Mouse (Mus musculus) hindbrain, embryonic 12.5 days (tissue): Measurements from ENCODE around the gene Gm19935. TPM values are rescaled to one million over a fixed set of nuclear protein-coding genes. Genes with fewer than 3 reads are reported as not detected.
A peak's percentile ranks its signal among the peaks of the same experiment; 100 is the strongest.

Experiments
- ATAC-seq: fragments of 200-750 bp; cut with Nextera tagmentation; 2 replicates; pipeline ENCODE4 v1.8.0; 2017; ENCODE audit warnings: moderate TSS enrichment; ENCODE audit not compliant: low FRiP score
- H3K27ac ChIP-seq: fragments of 300-500 bp; sonication (generic); 2 replicates; pipeline ENCODE4 v1.5.1; 2016; ENCODE audit warnings: mild to moderate bottlenecking
- H3K27me3 ChIP-seq: fragments of 300-500 bp; sonication (generic); 2 replicates; pipeline ENCODE4 v1.6.1; 2016; ENCODE audit warnings: mild to moderate bottlenecking
- H3K36me3 ChIP-seq: fragments of 300-500 bp; sonication (generic); 2 replicates; pipeline ENCODE4 v1.6.1; 2016; ENCODE audit warnings: mild to moderate bottlenecking
- H3K4me1 ChIP-seq: fragments of 300-500 bp; sonication (generic); 2 replicates; pipeline ENCODE4 v1.6.1; 2016
- H3K4me2 ChIP-seq: fragments of 300-500 bp; sonication (generic); replicated peaks from 2 replicates; pipeline ENCODE4 v1.6.1; 2016; ENCODE audit warnings: mild to moderate bottlenecking
- H3K4me3 ChIP-seq: fragments of 300-500 bp; sonication (generic); 2 replicates; pipeline ENCODE4 v1.5.1; 2016; ENCODE audit warnings: mild to moderate bottlenecking
- H3K9ac ChIP-seq: fragments of 300-500 bp; sonication (generic); 2 replicates; pipeline ENCODE4 v1.6.1; 2016; ENCODE audit warnings: mild to moderate bottlenecking, moderate library complexity
- H3K9me3 ChIP-seq: fragments of 300-500 bp; sonication (generic); replicated peaks from 2 replicates; pipeline ENCODE4 v1.6.1; 2016; ENCODE audit warnings: mild to moderate bottlenecking
- WGBS: fragments of 180-500 bp; shearing (Covaris S2); methylation state at CpG from one replicate; pipeline ENCODE4 v1.1.7; 2016; 5-methylcytosine and 5-hydroxymethylcytosine counted together
- polyA plus RNA-seq: library from polyadenylated mRNA; unstranded; fragments of >200 nt; fragmentation: Nextera tagmentation; extraction: Ambion mirVana; gene quantifications from 2 replicates; pipeline ENCODE4 v1.2.1, GENCODE M21; 2016

Gene Gm19935
- 0.96 and 1.5 TPM in 2 replicates for polyA plus RNA-seq

GRCm38 (mm10) chr8:90817293-90817692 lies at the start of gene Gm19935:
TSS of gene Gm19935 (minus strand) at chr8:90817393.
- 73% methylated on average over 2 of the region's 2 CpGs for WGBS
- H3K9ac ChIP-seq: no peak within 1 kb of the TSS
- peaks cover 11% of the 10 kb centered on the region; the same call in 1 of the 2 replicates for H3K4me1 ChIP-seq
- H3K9me3 ChIP-seq: no peaks in the 10 kb centered on the region
- no peak within 1 kb of the TSS for H3K27ac ChIP-seq
- no peak within 1 kb of the TSS for H3K4me2 ChIP-seq
- no peaks in the 10 kb centered on the region for H3K36me3 ChIP-seq
- no peak within 1 kb of the TSS for H3K4me3 ChIP-seq
- no peaks in the 10 kb centered on the region for H3K27me3 ChIP-seq
- ATAC-seq: no peak

DNA sequence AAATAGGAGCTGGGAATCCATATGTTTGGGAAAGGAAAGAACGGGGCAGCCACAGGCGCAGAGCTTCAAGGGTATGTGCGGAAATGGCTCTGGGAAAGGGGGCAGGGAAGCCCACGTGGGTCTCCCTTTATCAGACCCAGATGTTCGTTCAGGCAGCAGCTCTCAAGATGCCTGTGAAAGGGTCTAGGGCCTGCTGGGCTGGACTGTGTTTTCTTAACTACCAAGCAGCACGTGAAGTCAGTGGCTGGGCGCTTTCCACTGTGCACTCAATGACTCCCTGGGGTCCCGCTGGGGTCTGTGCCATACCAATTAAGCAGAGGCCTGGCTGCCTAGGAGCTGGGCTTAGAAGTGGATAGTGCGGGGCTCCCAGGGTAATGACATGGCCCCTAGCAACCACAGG lies 44.8 kb upstream of the Gm19935 start:
- H3K4me3 ChIP-seq: no peak overlapping the region
- H3K4me1 ChIP-seq: peaks cover 27% of the 10 kb centered on the region
- H3K9me3 ChIP-seq: no peaks in the 10 kb centered on the region
- peak; percentile 92 for ATAC-seq
- peak overlapping the region; percentile 36 for H3K4me2 ChIP-seq
- WGBS: under 1% methylated on average over 9 of the region's 9 CpGs
- no peak overlapping the region for H3K9ac ChIP-seq
- H3K36me3 ChIP-seq: no peaks in the 10 kb centered on the region
- peak overlapping the region; percentile 89 for H3K27ac ChIP-seq
- H3K27me3 ChIP-seq: no peaks in the 10 kb centered on the region

DNA sequence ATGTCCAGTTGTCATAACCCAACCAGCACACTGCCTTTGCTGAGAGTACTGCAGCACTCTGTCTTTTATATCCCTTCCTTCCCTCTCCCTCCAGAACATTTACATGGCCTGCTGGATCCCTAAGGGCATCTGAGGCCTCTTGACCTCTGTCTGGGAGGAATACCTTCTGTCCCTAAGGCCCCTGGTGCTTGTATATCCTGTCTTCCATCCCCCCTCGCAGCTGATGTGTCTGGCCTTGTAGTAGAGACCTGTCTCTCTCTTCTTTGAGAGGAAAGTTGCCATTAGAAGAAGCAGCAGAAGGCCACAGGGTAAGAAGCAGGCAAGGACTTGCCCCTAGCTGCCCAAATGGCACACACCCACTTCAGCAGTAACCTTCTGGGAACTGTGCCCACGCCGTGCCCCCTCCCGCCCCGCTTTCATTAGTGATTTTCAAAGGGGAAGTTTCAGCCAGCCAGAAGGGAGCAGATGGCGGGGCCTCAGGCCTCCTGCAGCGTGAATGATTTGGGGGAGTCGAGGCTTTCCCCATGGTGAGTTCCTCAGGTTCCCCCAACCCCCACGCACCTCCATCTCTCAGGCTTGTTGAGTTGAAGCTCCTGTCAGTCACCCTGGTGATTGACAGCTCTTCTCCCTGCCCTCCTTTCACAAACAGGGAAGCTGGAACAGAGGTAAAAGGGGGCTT lies 44.2 kb upstream of the Gm19935 start:
- Histone ChIP-seq H3K9ac (no peak overlapping the region), H3K4me2 (peak overlapping the region; percentile 36), H3K36me3 (no peaks in the 10 kb centered on the region), H3K27ac (peak overlapping the region; percentile 89), H3K4me3 (no peak overlapping the region), H3K9me3 (no peaks in the 10 kb centered on the region), H3K4me1 (peaks cover 33% of the 10 kb centered on the region), H3K27me3 (no peaks in the 10 kb centered on the region)
- WGBS: 3% methylated on average over 9 of the region's 9 CpGs
- peak; percentile 59 for ATAC-seq

- no peaks in the 10 kb centered on the region for H3K9me3 ChIP-seq
- no peaks in the 10 kb centered on the region for H3K27me3 ChIP-seq
- H3K4me1 ChIP-seq: peaks cover 44% of the 10 kb centered on the region
- ATAC-seq: no peak
- 96% methylated on average over 2 of the region's 2 CpGs for WGBS
- H3K4me3 ChIP-seq: no peak overlapping the region
- H3K9ac ChIP-seq: no peak overlapping the region
- H3K27ac ChIP-seq: no peak overlapping the region
- no peaks in the 10 kb centered on the region for H3K36me3 ChIP-seq
- no peak overlapping the region for H3K4me2 ChIP-seq
Observed at GRCm38 (mm10) chr8:90858071-90858470, 40.9 kb upstream of the Gm19935 start.

- Histone ChIP-seq H3K36me3 (no peaks in the 10 kb centered on the region), H3K4me3 (no peak overlapping the region), H3K4me2 (no peak overlapping the region), H3K27me3 (no peaks in the 10 kb centered on the region), H3K9me3 (no peaks in the 10 kb centered on the region), H3K4me1 (peaks cover 34% of the 10 kb centered on the region), H3K9ac (no peak overlapping the region), H3K27ac (no peak overlapping the region)
- whole genome bisulfite sequencing: 31% methylated on average over 1 of the region's 1 CpGs
- no peak for ATAC-seq
Observed at GRCm38 (mm10) chr8:90856952-90857351, 39.8 kb upstream of the Gm19935 start.

DNA sequence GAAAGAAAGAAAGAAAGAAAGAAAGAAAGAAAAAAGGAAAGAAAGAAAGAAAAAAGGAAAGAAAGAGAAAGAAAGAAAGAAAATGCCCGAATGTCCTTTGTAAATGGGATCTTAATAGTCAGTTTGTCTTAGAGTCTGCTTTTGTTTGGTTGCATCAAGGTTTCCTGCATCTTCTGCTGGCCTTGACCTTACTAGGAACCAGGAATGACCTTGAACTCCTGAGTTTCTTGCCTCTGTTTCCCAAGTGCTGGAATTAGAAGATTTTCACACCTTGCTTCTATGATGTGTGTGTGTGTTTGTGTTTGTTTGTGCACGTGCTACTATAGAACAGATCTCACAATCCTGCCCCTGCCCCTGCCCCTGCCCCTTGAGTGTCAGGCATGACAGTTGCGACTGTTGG lies 39.0 kb upstream of the Gm19935 start:
- Histone ChIP-seq H3K4me2 (no peak overlapping the region), H3K36me3 (no peaks in the 10 kb centered on the region), H3K27ac (no peak overlapping the region), H3K9ac (no peak overlapping the region), H3K9me3 (no peaks in the 10 kb centered on the region), H3K4me1 (peaks cover 26% of the 10 kb centered on the region), H3K27me3 (no peaks in the 10 kb centered on the region), H3K4me3 (no peak overlapping the region)
- no peak for ATAC-seq
- WGBS: 79% methylated on average over 3 of the region's 3 CpGs

DNA sequence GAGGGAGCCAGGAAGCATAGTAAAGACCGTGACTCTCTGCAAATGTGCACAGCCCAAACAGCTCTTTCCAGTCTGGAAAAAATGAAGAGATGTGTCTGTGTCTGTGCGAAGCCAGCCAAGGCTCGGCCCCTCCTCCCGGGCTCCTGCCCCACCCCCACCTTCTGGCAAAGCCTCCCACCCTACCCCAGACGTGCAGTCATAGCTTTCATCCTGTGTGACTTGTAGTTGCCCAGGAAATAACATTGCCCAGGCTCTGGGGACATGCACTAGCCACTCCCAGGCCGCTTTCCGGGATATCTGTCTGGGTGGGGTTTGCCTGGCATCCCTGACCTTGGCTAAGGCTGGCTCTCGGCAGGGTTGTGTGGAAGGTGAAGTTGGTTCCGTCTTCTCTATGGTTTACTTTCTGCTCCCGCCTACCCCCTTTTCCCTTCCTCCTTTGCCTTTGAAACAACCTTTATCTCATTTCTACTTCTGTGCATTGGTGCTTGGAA lies 37.5 kb upstream of the Gm19935 start:
- peaks cover 29% of the 10 kb centered on the region for H3K4me1 ChIP-seq
- no peaks in the 10 kb centered on the region for H3K27me3 ChIP-seq
- 14% methylated on average over 10 of the region's 10 CpGs for WGBS
- peak overlapping the region; percentile 31 for H3K4me2 ChIP-seq
- no peak overlapping the region for H3K9ac ChIP-seq
- peak overlapping the region; percentile 73 for H3K27ac ChIP-seq
- no peak overlapping the region for H3K4me3 ChIP-seq
- H3K36me3 ChIP-seq: no peaks in the 10 kb centered on the region
- peak; percentile 85 for ATAC-seq
- H3K9me3 ChIP-seq: no peaks in the 10 kb centered on the region

DNA sequence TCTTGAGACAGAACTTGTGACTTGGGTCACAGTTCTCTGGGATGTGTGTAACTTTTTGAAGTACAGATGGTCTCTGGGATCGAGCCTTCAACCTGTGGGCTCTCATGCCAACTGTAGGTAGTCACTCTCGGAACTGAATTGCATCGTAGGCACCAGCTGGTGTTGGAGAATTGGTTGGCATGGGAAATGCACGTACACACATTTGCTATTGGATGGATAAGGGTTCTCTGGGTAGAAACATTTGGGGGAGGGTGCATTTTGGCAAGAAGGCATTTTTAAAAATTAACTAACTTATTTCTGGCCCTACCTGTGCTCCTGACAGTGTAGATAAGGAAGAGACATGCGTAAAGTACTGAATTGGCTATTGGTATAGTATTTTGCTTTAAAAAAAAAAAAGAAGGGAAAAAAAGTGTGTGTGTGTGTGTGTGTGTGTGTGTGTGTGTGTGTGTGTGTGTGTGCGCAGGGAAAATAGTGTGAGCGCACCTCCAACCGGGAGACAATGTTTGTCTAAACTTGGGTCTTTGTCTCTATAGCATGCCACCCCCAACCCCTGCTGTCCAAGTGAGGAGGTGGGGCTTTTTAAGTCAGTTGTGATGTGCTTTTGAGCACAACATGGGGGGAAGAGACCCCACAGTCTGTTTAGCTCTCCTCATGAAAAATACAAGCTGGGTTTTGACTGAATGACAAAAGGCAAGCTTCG lies 36.9 kb upstream of the Gm19935 start:
- ATAC-seq: peak; percentile 76
- Histone ChIP-seq H3K36me3 (no peaks in the 10 kb centered on the region), H3K4me1 (peaks cover 30% of the 10 kb centered on the region), H3K9me3 (no peaks in the 10 kb centered on the region), H3K4me3 (no peak overlapping the region), H3K4me2 (peak overlapping the region; percentile 31), H3K27me3 (no peaks in the 10 kb centered on the region), H3K9ac (no peak overlapping the region), H3K27ac (peak overlapping the region; percentile 73)
- 55% methylated on average over 8 of the region's 9 CpGs for WGBS

DNA sequence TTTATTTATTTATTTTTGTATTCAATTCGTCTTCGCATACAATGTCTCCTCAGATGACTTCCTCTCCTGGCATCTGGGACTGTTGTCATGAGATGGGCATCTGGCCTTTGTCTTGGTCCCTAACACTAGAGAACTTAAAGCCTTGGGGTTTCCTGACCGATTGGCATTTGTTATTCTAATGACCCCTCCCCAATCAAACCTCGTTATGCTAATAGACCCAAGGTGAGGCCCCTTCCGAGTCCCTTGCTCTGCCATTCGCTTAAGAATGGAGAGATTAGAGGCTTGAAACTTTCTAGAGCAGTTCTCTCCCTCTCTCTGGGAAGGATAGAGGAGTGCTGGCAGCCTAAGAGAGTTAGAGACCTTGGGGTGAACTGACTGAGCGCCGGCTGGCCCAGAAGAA lies 34.4 kb upstream of the Gm19935 start:
- H3K36me3 ChIP-seq: no peaks in the 10 kb centered on the region
- no peak for ATAC-seq
- H3K27ac ChIP-seq: no peak overlapping the region
- peaks cover 24% of the 10 kb centered on the region for H3K4me1 ChIP-seq
- no peaks in the 10 kb centered on the region for H3K27me3 ChIP-seq
- no peak overlapping the region for H3K4me2 ChIP-seq
- H3K4me3 ChIP-seq: no peak overlapping the region
- no peak overlapping the region for H3K9ac ChIP-seq
- whole genome bisulfite sequencing: 48% methylated on average over 8 of the region's 8 CpGs
- no peaks in the 10 kb centered on the region for H3K9me3 ChIP-seq

DNA sequence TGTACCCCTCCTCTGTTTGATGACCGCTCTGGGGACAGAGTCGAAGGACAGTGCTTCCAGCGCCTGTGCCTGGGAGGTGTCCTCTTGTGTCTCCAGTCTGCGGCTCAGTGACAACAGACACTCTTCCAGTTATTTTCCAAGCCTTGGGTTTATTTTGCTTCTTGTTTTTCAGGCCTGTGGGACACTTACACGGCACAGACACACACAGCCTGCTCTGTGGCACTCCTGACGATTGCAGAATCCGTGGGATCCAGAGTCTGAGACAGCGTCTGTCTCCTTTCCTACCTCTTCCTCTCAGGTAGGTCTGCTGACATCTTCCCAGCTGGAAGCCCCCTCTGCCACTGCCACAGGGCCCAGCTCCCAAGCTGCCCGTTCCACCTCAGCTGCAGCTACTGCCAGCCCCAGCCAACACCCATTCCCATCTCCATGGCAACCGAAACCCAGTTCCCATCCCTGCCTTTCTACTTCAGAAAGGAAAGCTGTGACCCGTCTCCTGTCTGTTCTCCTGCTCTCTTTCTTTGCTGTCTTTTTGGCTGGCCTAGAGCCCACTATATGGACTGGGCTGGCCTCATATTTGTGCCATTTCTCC lies 32.4 kb upstream of the Gm19935 start:
- Histone ChIP-seq H3K4me3 (no peak overlapping the region), H3K36me3 (no peaks in the 10 kb centered on the region), H3K4me1 (peaks cover 16% of the 10 kb centered on the region), H3K4me2 (0 out of 2 replicates have a peak overlapping the region, but pooled peaks have one; percentile 3), H3K9me3 (no peaks in the 10 kb centered on the region), H3K27ac (peak overlapping the region; percentile 76), H3K27me3 (no peaks in the 10 kb centered on the region), H3K9ac (no peak overlapping the region)
- peak; percentile 42 for ATAC-seq
- WGBS: 45% methylated on average over 11 of the region's 11 CpGs

DNA sequence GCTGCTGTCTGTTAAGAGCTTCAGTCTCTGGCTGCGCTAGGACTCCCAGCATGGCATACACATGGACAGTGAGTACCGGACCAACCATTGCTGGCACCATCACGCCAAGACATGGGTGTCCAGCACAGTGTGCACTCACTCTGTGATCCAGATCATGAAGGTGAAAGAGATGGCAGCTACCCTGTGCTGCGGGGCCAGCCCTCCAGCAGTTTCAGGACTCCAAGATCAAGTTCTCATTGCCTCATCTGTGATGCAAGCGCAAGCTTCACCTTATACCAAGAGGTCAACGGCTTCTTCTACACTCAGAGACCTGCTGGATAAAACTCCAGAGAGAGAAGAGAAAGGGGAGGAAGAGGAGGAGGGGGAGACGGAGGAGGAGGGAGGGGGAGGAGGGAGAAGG lies 30.8 kb upstream of the Gm19935 start:
- Histone ChIP-seq H3K9me3 (no peaks in the 10 kb centered on the region), H3K4me3 (no peak overlapping the region), H3K4me1 (peaks cover 14% of the 10 kb centered on the region), H3K9ac (no peak overlapping the region), H3K27me3 (no peaks in the 10 kb centered on the region), H3K4me2 (no peak overlapping the region), H3K27ac (no peak overlapping the region), H3K36me3 (no peaks in the 10 kb centered on the region)
- 83% methylated on average over 7 of the region's 7 CpGs for WGBS
- no peak for ATAC-seq

- peaks cover 7% of the 10 kb centered on the region for H3K4me1 ChIP-seq
- no peak overlapping the region for H3K27ac ChIP-seq
- WGBS: 72% methylated on average over 9 of the region's 9 CpGs
- no peaks in the 10 kb centered on the region for H3K36me3 ChIP-seq
- H3K9ac ChIP-seq: no peak overlapping the region
- H3K4me3 ChIP-seq: no peak overlapping the region
- H3K9me3 ChIP-seq: no peaks in the 10 kb centered on the region
- H3K27me3 ChIP-seq: no peaks in the 10 kb centered on the region
- no peak for ATAC-seq
- no peak overlapping the region for H3K4me2 ChIP-seq
Observed at GRCm38 (mm10) chr8:90844179-90844967, 27.2 kb upstream of the Gm19935 start.
